Mouse (Mus musculus): ENCODE results near the gene Mgat3. TPM values are rescaled to one million over a fixed set of nuclear protein-coding genes. Genes with fewer than 3 reads are reported as not detected.

The Mgat3 gene
- polyA plus RNA-seq, 1 experiment from 2014 or later = 6.1 TPM

DNA sequence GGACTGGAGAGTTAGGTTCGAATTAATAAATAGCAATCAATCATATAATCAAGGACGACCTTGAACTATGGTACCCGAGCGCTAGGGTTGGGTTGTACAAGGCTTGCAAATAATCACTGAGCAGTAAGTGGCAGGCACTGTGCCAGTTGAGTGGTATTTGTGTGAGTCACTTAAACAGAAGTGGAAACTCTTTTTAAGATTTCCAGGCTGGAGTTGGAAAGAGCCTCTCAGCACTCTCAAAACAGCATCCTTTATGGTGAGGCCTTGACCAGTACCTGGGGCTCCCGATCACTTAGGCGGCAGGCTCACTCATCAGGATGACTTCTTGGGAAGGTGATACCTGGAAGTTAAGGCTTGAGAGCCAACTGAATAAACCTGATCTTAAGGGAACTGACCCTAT is 80.7 kb downstream of the Mgat3 start:
- peaks cover 56% of the 10 kb centered on the region for H3K36me3 ChIP-seq (ENCODE audit: control insufficient read depth, insufficient read depth, low read length)
- peaks cover 19% of the 10 kb centered on the region for H3K4me1 ChIP-seq (ENCODE audit: control insufficient read depth, insufficient read depth, low read length)
- ATAC-seq (ENCODE audit: low FRiP score, low TSS enrichment) = no peak
- peak overlapping the region; percentile 99 for H3K27ac ChIP-seq (ENCODE audit: low read depth, low read length)
- no peaks in the 10 kb centered on the region for H3K9me3 ChIP-seq (ENCODE audit: control insufficient read depth, low read length)
- no peaks in the 10 kb centered on the region for H3K27me3 ChIP-seq (ENCODE audit: control insufficient read depth, insufficient read depth, low read length)
- peak overlapping the region; percentile 70 for H3K9ac ChIP-seq (ENCODE audit: low read depth, low read length)
- peak overlapping the region; percentile 100 for H3K4me3 ChIP-seq (ENCODE audit: low read length)
- WGBS = 32% methylated on average over 6 of the region's 6 CpGs
- H3K4me2 ChIP-seq (replicated peaks; ENCODE audit: low read depth, low read length) = peak overlapping the region; percentile 97

DNA sequence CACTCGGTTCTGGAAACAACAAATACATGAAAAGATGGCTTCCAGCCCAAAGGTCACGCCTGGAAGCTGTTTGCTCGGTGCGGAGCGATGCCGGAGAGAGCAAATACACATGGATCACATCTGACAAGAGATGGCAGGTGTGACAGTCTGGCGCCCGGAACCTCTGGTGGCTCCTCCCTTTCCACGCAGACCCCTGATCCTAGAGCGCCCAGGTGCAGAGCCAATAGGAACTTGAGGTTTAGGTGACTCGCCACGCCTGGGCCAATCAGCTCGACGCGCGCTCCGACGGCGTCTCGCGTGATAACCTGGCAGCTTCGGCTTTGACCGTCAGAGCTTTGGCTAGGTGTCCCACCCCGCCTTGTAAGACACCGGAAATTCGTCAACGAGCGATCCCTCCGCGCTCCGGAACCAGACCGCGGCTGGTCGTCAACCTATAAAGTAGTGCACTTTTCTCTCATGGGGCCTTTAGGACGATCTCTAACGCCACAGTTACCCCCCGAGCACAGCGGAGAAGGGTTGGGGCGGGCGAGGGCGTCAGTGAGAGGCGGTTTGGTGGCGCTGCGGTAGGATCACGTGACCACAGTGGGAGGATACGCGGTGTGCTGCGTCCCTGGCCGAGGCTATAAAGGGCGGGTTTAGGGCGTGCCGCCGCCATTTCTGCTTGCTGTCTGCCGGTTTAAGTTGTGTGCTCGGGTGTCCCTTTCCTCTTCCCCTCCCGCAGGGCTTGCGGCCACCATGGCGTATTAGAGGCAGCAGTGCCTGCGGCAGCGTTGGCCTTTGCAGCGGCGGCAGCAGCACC is 81.5 kb downstream of the Mgat3 start, which contains the start of gene Atf4:
Gene Atf4 (plus strand): TSS at position 338 of the 799 bp plus-strand sequence.
- peak; percentile 94 for ATAC-seq (ENCODE audit: low FRiP score, low TSS enrichment)
- peak within 1 kb of the TSS; percentile 97 for H3K4me2 ChIP-seq (replicated peaks; ENCODE audit: low read depth, low read length)
- peak within 1 kb of the TSS; percentile 99 for H3K27ac ChIP-seq (ENCODE audit: low read depth, low read length)
- peak within 1 kb of the TSS; percentile 100 for H3K9ac ChIP-seq (ENCODE audit: low read depth, low read length)
- peaks cover 54% of the 10 kb centered on the region for H3K36me3 ChIP-seq (ENCODE audit: control insufficient read depth, insufficient read depth, low read length)
- no peaks in the 10 kb centered on the region for H3K9me3 ChIP-seq (ENCODE audit: control insufficient read depth, low read length)
- peak within 1 kb of the TSS; percentile 100 for H3K4me3 ChIP-seq (ENCODE audit: low read length)
- peaks cover 19% of the 10 kb centered on the region for H3K4me1 ChIP-seq (ENCODE audit: control insufficient read depth, insufficient read depth, low read length)
- no peaks in the 10 kb centered on the region for H3K27me3 ChIP-seq (ENCODE audit: control insufficient read depth, insufficient read depth, low read length)
- WGBS = under 1% methylated on average over 62 of the region's 62 CpGs

DNA sequence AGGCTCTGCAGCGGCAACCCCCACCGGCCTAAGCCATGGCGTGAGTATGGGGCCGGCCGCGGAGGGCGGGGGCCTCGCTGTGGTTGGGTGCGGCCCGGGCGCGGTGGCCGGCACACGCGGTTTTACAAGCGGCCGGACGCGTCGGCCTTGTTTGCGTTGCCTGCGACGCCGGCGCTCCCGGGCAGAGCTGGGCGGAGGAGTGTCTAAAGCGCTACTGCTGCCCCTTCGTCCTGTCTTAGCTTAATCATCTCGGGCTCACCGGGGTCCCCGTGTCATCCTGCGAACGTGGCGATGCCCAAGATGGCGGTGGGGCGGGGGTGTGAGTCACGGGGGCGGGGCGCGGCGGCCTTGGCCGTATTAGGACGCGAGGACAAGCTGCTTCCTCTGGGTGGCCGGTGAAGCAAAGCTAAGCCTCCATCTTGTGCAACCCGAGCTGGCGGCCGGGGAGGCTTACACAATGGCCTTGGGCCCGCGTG is 82.2 kb downstream of the Mgat3 start:
- peaks cover 52% of the 10 kb centered on the region for H3K36me3 ChIP-seq (ENCODE audit: control insufficient read depth, insufficient read depth, low read length)
- WGBS = 0% methylated on average over 44 of the region's 51 CpGs

DNA sequence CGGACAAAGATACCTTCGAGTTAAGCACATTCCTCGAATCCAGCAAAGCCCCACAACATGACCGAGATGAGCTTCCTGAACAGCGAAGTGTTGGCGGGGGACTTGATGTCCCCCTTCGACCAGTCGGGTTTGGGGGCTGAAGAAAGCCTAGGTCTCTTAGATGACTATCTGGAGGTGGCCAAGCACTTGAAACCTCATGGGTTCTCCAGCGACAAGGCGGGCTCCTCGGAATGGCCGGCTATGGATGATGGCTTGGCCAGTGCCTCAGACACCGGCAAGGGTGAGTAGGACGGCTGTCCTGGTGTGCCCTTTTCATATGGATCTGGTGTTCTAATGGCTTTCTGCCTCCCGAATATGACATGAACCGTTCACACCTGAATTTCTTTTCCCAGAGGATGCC is 82.7 kb downstream of the Mgat3 start:
- H3K36me3 ChIP-seq (ENCODE audit: control insufficient read depth, insufficient read depth, low read length) = peaks cover 50% of the 10 kb centered on the region
- H3K4me1 ChIP-seq (ENCODE audit: control insufficient read depth, insufficient read depth, low read length) = peaks cover 19% of the 10 kb centered on the region
- peak overlapping the region; percentile 99 for H3K27ac ChIP-seq (ENCODE audit: low read depth, low read length)
- peak overlapping the region; percentile 100 for H3K4me3 ChIP-seq (ENCODE audit: low read length)
- 10% methylated on average over 16 of the region's 16 CpGs for WGBS
- no peak for ATAC-seq (ENCODE audit: low FRiP score, low TSS enrichment)
- H3K27me3 ChIP-seq (ENCODE audit: control insufficient read depth, insufficient read depth, low read length) = no peaks in the 10 kb centered on the region
- H3K9me3 ChIP-seq (ENCODE audit: control insufficient read depth, low read length) = no peaks in the 10 kb centered on the region
- peak overlapping the region; percentile 100 for H3K9ac ChIP-seq (ENCODE audit: low read depth, low read length)
- peak overlapping the region; percentile 97 for H3K4me2 ChIP-seq (replicated peaks; ENCODE audit: low read depth, low read length)

More for the DNA sequence above, 82.2 kb downstream of the Mgat3 start:
- Histone ChIP-seq H3K4me3 (ENCODE audit: low read length) (peak overlapping the region; percentile 100), H3K4me1 (ENCODE audit: control insufficient read depth, insufficient read depth, low read length) (peaks cover 19% of the 10 kb centered on the region), H3K27ac (ENCODE audit: low read depth, low read length) (peak overlapping the region; percentile 99), H3K27me3 (ENCODE audit: control insufficient read depth, insufficient read depth, low read length) (no peaks in the 10 kb centered on the region), H3K9ac (ENCODE audit: low read depth, low read length) (peak overlapping the region; percentile 100), H3K9me3 (ENCODE audit: control insufficient read depth, low read length) (no peaks in the 10 kb centered on the region), H3K4me2 (replicated peaks; ENCODE audit: low read depth, low read length) (peak overlapping the region; percentile 97)
- peak; percentile 51 for ATAC-seq (ENCODE audit: low FRiP score, low TSS enrichment)

DNA sequence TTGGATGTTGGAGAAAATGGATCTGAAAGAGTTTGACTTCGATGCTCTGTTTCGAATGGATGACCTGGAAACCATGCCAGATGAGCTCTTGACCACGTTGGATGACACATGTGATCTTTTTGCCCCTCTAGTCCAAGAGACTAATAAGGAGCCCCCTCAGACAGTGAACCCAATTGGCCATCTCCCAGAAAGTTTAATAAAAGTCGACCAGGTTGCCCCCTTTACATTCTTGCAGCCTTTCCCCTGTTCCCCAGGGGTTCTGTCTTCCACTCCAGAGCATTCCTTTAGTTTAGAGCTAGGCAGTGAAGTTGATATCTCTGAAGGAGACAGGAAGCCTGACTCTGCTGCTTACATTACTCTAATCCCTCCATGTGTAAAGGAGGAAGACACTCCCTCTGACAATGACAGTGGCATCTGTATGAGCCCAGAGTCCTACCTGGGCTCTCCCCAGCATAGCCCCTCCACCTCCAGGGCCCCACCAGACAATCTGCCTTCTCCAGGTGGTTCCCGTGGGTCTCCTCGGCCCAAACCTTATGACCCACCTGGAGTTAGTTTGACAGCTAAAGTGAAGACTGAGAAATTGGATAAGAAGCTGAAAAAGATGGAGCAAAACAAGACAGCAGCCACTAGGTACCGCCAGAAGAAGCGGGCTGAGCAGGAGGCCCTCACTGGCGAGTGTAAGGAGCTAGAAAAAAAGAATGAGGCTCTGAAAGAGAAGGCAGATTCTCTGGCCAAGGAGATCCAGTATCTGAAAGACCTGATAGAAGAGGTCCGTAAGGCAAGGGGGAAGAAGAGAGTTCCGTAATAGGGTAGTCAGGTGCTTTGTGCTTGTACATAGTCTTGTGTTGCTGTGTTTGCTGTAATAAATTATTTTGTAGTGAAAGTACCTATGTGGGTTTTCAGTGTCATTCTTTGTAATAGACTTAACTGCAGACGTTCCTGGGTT is 83.4 kb downstream of the Mgat3 start:
- 58% methylated on average over 12 of the region's 12 CpGs for WGBS
- Histone ChIP-seq H3K27me3 (ENCODE audit: control insufficient read depth, insufficient read depth, low read length) (no peaks in the 10 kb centered on the region), H3K9me3 (ENCODE audit: control insufficient read depth, low read length) (no peaks in the 10 kb centered on the region), H3K9ac (ENCODE audit: low read depth, low read length) (peak overlapping the region; percentile 100), H3K36me3 (ENCODE audit: control insufficient read depth, insufficient read depth, low read length) (peaks cover 44% of the 10 kb centered on the region), H3K4me2 (replicated peaks; ENCODE audit: low read depth, low read length) (peak overlapping the region; percentile 97), H3K4me3 (ENCODE audit: low read length) (peak overlapping the region; percentile 100), H3K4me1 (ENCODE audit: control insufficient read depth, insufficient read depth, low read length) (peaks cover 19% of the 10 kb centered on the region), H3K27ac (ENCODE audit: low read depth, low read length) (peak overlapping the region; percentile 99)
- ATAC-seq (ENCODE audit: low FRiP score, low TSS enrichment) = no peak

DNA sequence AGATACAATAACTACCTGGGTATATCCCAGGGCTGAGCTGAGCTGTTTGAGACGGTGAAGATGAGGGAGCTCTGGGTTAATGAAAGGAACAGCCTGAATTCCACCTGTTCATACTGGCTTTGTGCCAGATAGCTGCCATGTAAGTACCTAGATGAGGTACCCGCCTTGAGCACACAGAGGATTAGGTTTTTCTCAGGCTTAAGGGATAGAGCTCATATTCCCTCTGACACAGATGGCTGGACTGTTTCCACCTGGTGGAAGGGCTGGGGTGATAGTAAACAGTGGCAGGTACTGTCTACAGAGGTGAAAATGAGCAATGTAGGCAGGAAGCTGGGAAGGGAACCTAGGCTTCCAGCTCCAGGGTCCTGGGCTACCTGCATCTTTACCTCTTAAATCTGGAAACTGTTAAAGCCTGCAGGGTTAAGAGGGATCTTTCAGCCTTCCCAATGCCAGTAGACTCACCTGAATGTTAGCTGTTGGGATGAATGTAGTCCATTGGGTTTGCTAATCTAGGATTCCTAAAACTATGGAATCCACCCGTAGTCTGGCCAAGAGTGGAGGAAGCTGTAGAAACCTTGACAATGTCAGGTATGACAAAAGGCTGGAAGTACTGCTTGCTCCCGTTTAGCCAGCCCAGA is 84.2 kb downstream of the Mgat3 start:
- no peaks in the 10 kb centered on the region for H3K27me3 ChIP-seq (ENCODE audit: control insufficient read depth, insufficient read depth, low read length)
- peaks cover 22% of the 10 kb centered on the region for H3K4me1 ChIP-seq (ENCODE audit: control insufficient read depth, insufficient read depth, low read length)
- 0 out of 2 replicates have a peak overlapping the region, but pooled peaks have one; percentile 2 for H3K4me3 ChIP-seq (ENCODE audit: low read length)
- 35% methylated on average over 4 of the region's 4 CpGs for WGBS
- no peak overlapping the region; the same call in 1 of the 2 replicates for H3K4me2 ChIP-seq (replicated peaks; ENCODE audit: low read depth, low read length)
- no peak for ATAC-seq (ENCODE audit: low FRiP score, low TSS enrichment)
- H3K27ac ChIP-seq (ENCODE audit: low read depth, low read length) = peak overlapping the region; percentile 59; the same call in 1 of the 2 replicates
- no peak overlapping the region; the same call in 1 of the 2 replicates for H3K9ac ChIP-seq (ENCODE audit: low read depth, low read length)
- H3K36me3 ChIP-seq (ENCODE audit: control insufficient read depth, insufficient read depth, low read length) = peaks cover 41% of the 10 kb centered on the region
- no peaks in the 10 kb centered on the region for H3K9me3 ChIP-seq (ENCODE audit: control insufficient read depth, low read length)

DNA sequence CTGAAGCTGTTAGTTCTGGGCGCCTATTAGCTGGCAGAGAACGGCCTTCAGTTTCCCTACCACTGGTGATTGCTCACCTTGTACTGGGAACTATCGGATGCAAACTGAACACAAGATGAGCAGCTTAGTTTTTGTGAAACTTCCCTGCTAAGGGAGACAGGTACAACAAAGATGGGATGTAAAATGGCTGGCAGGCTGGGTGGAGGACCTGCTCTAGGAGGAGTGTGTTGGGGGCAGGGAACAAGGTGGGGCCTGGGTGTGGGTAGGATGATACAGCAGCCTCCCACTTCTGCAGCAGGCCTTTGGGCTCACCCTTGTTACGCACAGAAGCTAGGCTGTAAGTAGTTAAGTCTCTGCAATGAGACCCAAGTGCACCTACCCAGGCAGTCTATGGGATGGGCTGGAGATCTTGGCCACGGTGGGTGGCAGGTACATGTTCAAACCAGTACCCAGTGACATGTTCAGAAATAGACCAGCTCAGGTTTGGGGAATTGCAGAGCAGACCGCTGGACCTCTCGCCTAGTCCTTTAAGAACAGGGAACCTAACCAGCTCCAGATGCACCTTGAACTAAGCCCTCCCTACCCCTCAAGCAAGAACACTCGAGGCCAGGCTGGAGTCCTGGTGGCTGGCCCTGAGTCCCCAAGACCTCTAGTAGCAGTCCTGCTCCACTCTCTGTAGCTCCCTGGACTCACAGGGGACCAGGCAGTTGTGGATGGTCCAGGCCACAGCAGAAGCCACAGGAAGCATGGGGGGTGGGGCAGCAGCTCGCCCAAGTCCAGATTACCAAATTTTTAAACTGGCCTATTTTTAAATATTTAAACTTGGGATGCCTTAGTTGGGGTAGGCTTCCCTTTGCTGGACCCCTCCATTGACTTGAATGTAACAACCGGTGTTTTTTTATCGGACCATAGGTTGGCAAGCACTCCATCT is 85.0 kb downstream of the Mgat3 start:
- peak overlapping the region; percentile 59; the same call in 1 of the 2 replicates for H3K27ac ChIP-seq (ENCODE audit: low read depth, low read length)
- 69% methylated on average over 11 of the region's 11 CpGs for WGBS
- H3K36me3 ChIP-seq (ENCODE audit: control insufficient read depth, insufficient read depth, low read length) = peaks cover 41% of the 10 kb centered on the region
- H3K4me2 ChIP-seq (replicated peaks; ENCODE audit: low read depth, low read length) = no peak overlapping the region
- H3K4me1 ChIP-seq (ENCODE audit: control insufficient read depth, insufficient read depth, low read length) = peaks cover 23% of the 10 kb centered on the region
- no peaks in the 10 kb centered on the region for H3K27me3 ChIP-seq (ENCODE audit: control insufficient read depth, insufficient read depth, low read length)
- no peaks in the 10 kb centered on the region for H3K9me3 ChIP-seq (ENCODE audit: control insufficient read depth, low read length)
- no peak for ATAC-seq (ENCODE audit: low FRiP score, low TSS enrichment)
- 0 out of 2 replicates have a peak overlapping the region, but pooled peaks have one; percentile 2 for H3K4me3 ChIP-seq (ENCODE audit: low read length)
- H3K9ac ChIP-seq (ENCODE audit: low read depth, low read length) = no peak overlapping the region
